Mouse (Mus musculus): ENCODE data around the gene Cckbr.

DNA sequence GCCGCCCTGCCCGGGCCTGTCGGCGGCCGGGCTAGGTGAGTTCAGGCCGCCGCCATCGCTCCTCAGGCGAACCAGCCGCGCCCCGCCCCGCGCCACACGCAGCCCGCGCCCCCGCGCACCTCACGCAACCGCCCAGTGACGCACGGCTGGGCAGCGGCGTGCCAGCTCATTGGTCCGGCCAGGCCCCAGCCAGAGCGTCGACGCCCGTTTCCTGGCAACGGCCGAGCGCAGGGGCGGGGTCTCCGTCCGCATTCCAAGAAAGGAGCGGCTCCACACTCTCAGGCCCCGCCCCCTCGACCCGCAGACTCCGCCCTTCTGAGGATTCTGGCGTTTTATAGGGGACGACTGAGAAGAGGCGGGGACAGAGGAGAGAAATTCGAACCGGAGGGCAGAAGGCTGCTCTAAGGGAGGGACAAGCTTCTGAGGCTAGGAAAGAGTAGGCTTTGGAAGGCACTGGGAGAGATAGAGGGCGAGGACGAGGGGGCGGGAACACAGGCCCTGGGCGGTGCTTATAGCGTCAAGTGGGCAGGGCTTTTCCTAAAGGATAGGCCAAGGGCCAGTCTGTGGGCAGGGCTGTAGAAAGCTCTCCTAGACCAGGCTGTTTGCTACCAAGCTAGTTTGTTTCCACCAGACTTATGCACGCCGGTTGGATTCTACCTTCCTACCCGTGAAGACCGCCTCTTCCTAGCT, 25.5 kb upstream of the Cckbr start, which contains the start of gene Fam160a2:
- TF ChIP-seq CTCF (IDR thresholded peaks at IDR 0.05; ENCODE audit: extremely low read depth, insufficient read depth, low read length): no peak
- TF ChIP-seq POLR2A (IDR thresholded peaks at IDR 0.05; ENCODE audit: extremely low read depth, insufficient read depth, low read length): peak; percentile 93
